Mouse (Mus musculus) kidney, adult 2 months (tissue): Measurements from ENCODE around the gene Car14. TPM values are rescaled to one million over a fixed set of nuclear protein-coding genes. Genes with fewer than 3 reads are reported as not detected.

Experiments used
- DNase-seq: peaks from one replicate; pipeline ENCODE4 v3.0.0; 2021
- H3K27ac ChIP-seq: fragments of 200-500 bp; 2 replicates; pipeline ENCODE4 v1.5.1; 2012; ENCODE audit warnings: low read depth, low read length, control low read depth, inconsistent platforms; ENCODE audit not compliant: insufficient read depth
- H3K27me3 ChIP-seq: fragments of 200-500 bp; replicated peaks from 2 replicates; pipeline ENCODE4 v1.6.1; 2012; ENCODE audit warnings: mild to moderate bottlenecking, moderate library complexity, low read length, inconsistent platforms; ENCODE audit not compliant: control insufficient read depth, insufficient read depth
- H3K36me3 ChIP-seq: fragments of 200-500 bp; 2 replicates; pipeline ENCODE4 v1.6.1; 2012; ENCODE audit warnings: mild to moderate bottlenecking, moderate library complexity, low read length, inconsistent platforms; ENCODE audit not compliant: control insufficient read depth, insufficient read depth
- H3K4me1 ChIP-seq: fragments of 200-500 bp; 2 replicates; pipeline ENCODE4 v1.6.1; 2011; ENCODE audit warnings: low read length; ENCODE audit not compliant: control insufficient read depth, insufficient read depth
- H3K4me3 ChIP-seq: fragments of 200-500 bp; 2 replicates; pipeline ENCODE4 v1.5.1; 2011; ENCODE audit warnings: mild to moderate bottlenecking, low read depth, low read length, control low read depth; ENCODE audit not compliant: insufficient read depth
- CTCF ChIP-seq: fragments of 200-500 bp; conservative IDR thresholded peaks from 2 replicates; pipeline ENCODE4 v1.5.1; 2011; ENCODE audit warnings: low read depth, mild to moderate bottlenecking, control low read depth, low read length, moderate library complexity, mixed read lengths; ENCODE audit not compliant: insufficient read depth, insufficient read length
- POLR2A ChIP-seq: fragments of 200-500 bp; IDR thresholded peaks from one replicate; pipeline ENCODE4 v1.6.1; 2011; ENCODE audit warnings: low read depth, low read length, control low read depth
- WGBS: fragments of 180-500 bp; shearing (Covaris S2); methylation state at CpG from one replicate; pipeline ENCODE4 v1.1.7; 2018; 5-methylcytosine and 5-hydroxymethylcytosine counted together
- polyA plus RNA-seq: library from polyadenylated mRNA; depleted of rRNA; stranded (reverse); fragments of >200 nt; gene quantifications from 2 replicates; pipeline ENCODE4 v1.2.3, GENCODE M21; 2012

Gene Car14
- polyA plus RNA-seq, 1 experiment = 206 TPM

DNA sequence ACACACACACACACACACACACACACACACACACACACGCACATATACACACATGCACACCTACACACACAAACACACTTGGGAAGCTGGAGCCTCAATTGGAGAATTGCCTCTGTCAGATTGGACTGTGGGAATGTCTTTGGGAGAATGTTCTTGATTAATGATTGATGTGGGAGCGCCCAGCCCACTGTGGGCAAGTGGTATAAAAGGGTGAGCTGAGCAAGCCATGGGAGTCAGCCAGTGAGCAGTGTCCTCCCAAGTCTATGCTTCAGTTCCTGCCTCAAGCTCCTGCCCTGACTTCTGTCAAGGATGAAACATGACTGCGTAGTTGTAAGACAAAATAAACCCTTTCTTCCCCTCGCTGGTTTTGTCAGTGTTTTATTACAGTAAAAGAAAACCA is 16.9 kb downstream of the Car14 start:
- TF ChIP-seq POLR2A (peak; percentile 74), CTCF (no peak)
- peaks cover 12% of the 10 kb centered on the region; the same call in 1 of the 2 replicates for H3K4me1 ChIP-seq
- H3K4me3 ChIP-seq = no peak overlapping the region
- H3K27me3 ChIP-seq = no peaks in the 10 kb centered on the region
- WGBS = 51% methylated on average over 4 of the region's 4 CpGs
- H3K27ac ChIP-seq = peak overlapping the region; percentile 61; the same call in 1 of the 2 replicates
- peak; percentile 83 for DNase-seq
- H3K36me3 ChIP-seq = no peaks in the 10 kb centered on the region

DNA sequence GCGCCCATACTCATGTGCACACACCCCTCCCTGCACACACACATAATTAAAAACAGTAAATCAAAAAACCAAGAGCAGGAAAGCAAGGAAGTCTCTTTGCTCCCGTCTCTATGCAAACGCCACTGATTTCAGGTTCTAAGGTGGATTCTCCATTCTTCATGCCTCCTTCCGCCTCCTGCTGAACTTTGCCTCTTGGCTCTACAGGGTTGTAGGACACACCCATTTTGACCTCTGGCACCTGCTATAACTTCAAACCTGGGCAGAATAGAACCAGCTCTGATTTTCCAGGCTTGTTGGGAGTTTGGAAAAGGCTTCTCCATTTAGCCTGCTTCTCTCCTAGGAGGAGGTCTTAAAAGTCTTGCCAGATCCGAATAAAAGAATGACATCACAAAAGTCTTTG is 20.1 kb downstream of the Car14 start:
- Histone ChIP-seq H3K27ac (peak overlapping the region; percentile 2; the same call in 1 of the 2 replicates), H3K36me3 (no peaks in the 10 kb centered on the region), H3K27me3 (no peaks in the 10 kb centered on the region), H3K4me3 (no peak overlapping the region), H3K4me1 (peaks cover 14% of the 10 kb centered on the region; the same call in 1 of the 2 replicates)
- WGBS = 61% methylated on average over 5 of the region's 5 CpGs
- TF ChIP-seq CTCF (no peak), POLR2A (no peak)
- peak; percentile 83 for DNase-seq

DNA sequence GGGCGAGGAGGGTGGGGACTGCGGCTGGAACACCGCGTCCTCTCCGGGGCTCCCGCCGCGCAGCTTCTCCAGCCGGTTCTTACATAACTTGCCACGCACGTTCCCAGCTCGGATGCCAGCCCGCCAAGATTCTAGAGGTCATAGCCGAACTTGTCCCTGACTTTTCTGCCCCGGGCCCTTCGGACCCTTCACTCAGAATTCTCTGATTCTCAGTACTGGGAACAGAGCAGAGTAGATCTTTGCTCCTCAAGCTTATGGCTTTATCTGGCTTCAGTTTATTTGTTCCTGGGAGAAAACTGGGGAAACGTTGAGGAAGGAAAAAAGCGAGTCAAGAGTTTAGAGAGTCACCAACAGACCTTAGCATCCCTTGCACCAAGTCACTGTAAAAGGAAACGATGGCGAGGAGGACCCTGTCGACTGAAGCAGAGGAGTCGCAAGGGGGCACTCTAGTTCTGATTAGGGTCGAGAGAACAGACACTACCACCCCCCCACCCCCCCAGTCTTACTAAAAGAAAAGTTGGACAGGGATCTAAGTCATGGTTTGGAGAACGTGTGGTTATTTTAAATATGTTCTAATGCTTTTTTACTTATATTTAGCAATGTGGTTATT is 21.6 kb downstream of the Car14 start:
- H3K27ac ChIP-seq = peak overlapping the region; percentile 47
- no peaks in the 10 kb centered on the region for H3K27me3 ChIP-seq

DNA sequence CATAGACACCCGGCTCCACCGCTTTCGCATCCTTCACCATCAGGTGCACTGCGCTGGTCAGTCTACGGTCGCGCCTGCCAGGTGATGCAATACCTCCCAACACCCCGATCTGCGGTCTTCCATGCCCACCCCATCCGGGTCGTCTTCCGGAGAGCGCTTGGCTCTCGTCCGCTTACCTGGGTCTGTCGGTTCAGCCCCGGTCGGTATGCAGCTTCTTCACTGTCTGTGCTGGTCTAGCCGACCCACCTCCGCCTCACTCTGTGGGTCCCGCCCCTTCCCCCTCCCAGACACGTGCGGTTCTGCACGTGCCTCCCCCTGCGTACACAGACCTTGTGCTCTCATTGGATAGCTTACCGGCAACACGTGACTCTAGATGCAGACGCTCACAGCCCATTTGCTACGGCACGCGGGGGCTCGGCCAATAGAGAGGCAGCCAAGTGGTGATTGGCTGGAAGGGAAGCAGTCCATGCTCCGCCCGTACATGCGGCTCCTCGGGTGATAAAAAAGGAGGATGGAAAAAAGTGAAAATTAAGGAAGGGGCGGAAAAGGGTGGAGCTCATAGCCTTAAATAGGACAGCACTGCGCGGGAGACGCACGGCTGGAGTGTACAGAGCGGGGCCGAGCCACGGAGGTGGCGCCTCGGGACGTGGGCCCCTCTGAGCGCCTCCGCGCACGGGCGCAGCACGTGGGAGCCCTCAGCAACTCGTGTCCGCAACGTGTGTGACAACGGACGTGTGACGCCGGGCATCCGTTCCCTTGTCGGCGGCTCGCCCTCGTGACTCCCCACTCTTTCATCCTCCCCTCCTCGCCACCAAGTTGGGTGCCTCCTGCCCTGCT is 22.3 kb downstream of the Car14 start, which contains the start of gene Ciart:
Gene Ciart, minus strand, starts transcription at position 273 of the 837 bp plus-strand sequence.
- peak within 1 kb of the TSS; percentile 71 for H3K27ac ChIP-seq
- TF ChIP-seq POLR2A (peak; percentile 92), CTCF (no peak)
- H3K4me3 ChIP-seq = peak within 1 kb of the TSS; percentile 73
- WGBS = under 1% methylated on average over 66 of the region's 66 CpGs
- peaks cover 10% of the 10 kb centered on the region; the same call in 1 of the 2 replicates for H3K4me1 ChIP-seq
- H3K36me3 ChIP-seq = no peaks in the 10 kb centered on the region
- DNase-seq = peak; percentile 99
- no peaks in the 10 kb centered on the region for H3K27me3 ChIP-seq

More for the DNA sequence above, 21.6 kb downstream of the Car14 start:
- DNase-seq = peak; percentile 86
- Histone ChIP-seq H3K4me1 (peaks cover 13% of the 10 kb centered on the region; the same call in 1 of the 2 replicates), H3K36me3 (no peaks in the 10 kb centered on the region), H3K4me3 (peak overlapping the region; percentile 45)
- no peak for TF ChIP-seq POLR2A
- TF ChIP-seq CTCF = peak; percentile 64
- 1% methylated on average over 24 of the region's 24 CpGs for WGBS

DNA sequence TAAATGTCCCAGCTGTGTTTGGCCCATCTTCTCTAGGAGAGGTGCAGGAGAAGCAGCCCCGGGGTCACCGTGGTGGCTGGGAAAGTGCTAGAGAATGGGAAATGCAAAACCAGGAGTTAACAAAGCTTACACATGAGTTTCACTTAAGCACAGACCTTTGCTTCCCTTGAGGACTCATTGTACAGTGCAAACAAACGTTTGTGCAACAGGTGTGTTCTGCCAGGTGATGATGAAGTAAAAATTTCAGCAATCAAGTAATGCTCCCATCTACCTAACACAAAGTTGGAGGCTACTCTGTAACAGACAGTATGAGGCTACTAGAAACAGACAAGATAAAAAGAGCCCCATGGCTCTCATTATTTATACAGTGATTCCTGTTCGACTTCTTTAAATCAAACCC is 25.4 kb downstream of the Car14 start:
- H3K27me3 ChIP-seq = no peaks in the 10 kb centered on the region
- no peaks in the 10 kb centered on the region for H3K36me3 ChIP-seq
- TF ChIP-seq POLR2A = no peak
- no peak overlapping the region for H3K4me3 ChIP-seq
- H3K4me1 ChIP-seq = peaks cover 8% of the 10 kb centered on the region; the same call in 1 of the 2 replicates
- no peak for DNase-seq
- WGBS = 83% methylated on average over 4 of the region's 4 CpGs
- no peak overlapping the region for H3K27ac ChIP-seq

DNA sequence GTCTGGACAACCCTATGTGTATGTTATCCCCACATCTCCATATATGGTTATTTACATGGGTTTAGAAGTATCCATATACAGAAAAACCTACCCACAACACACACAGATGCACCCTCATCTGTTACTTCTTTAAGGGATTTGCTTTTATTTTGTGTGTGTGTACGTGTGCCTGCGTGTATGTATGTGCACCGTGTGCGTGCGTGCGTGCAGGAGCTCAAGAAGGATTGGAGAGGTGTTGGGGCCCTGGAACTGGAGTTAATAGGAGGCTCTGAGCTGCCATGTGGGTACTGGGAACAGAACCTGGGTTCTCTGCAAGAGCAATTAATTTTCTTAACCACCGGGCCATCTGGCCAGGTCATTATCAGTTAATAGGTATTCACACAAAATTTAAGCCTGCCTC is 32.4 kb downstream of the Car14 start:
- TF ChIP-seq CTCF (no peak), POLR2A (no peak)
- WGBS = 46% methylated on average over 7 of the region's 7 CpGs
- H3K4me1 ChIP-seq = peaks cover 9% of the 10 kb centered on the region; the same call in 1 of the 2 replicates
- no peaks in the 10 kb centered on the region for H3K27me3 ChIP-seq
- H3K4me3 ChIP-seq = peak overlapping the region; percentile 71
- H3K27ac ChIP-seq = no peak overlapping the region
- no peaks in the 10 kb centered on the region; the same call in 1 of the 2 replicates for H3K36me3 ChIP-seq
- no peak for DNase-seq

DNA sequence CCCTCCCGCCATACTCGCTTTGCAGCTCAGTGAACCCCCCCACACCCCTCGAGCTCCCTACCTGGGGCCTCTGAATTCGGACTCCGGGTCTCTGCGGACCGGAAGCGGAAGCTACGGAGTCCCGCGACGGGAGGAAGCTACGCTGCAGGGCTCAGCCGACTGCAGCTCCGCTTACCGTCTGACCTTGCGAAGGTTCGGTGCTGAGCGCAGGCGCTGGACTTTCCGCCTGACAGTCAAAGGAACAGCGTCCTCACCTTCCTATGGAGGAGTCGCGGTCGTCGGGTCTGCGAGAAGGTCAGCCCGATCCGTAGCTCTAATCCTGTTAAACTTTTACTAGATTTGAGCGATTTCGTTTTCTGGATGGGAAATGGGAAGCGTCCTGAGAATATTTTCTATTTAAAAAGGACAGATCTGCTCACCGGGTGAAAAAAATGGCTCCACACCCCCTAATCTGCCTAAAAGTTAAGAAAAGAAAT is 33.1 kb downstream of the Car14 start, which contains the start of gene Mrps21:
Gene Mrps21, minus strand, starts transcription at position 128 of the 476 bp plus-strand sequence.
- TF ChIP-seq CTCF (no peak), POLR2A (peak; percentile 86)
- Histone ChIP-seq H3K4me3 (peak within 1 kb of the TSS; percentile 71), H3K27me3 (no peaks in the 10 kb centered on the region), H3K4me1 (peaks cover 12% of the 10 kb centered on the region; the same call in 1 of the 2 replicates), H3K36me3 (no peaks in the 10 kb centered on the region; the same call in 1 of the 2 replicates), H3K27ac (peak within 1 kb of the TSS; percentile 92)
- under 1% methylated on average over 33 of the region's 33 CpGs for WGBS
- peak; percentile 95 for DNase-seq
